Mouse (Mus musculus): ENCODE measurements around the gene Spink2. TPM values are rescaled to one million over a fixed set of nuclear protein-coding genes. Genes with fewer than 3 reads are reported as not detected.

Gene Spink2
- polyA plus RNA-seq, 1 experiment from 2014 or later = 2.3 TPM

GRCm38 (mm10) chr5:77252115-77252827, 41.0 kb upstream of the Spink2 start:
- no peaks in the 10 kb centered on the region for H3K9me3 ChIP-seq (ENCODE audit: control insufficient read depth, low read length)
- H3K27ac ChIP-seq (replicated peaks) = no peak overlapping the region
- no peaks in the 10 kb centered on the region for H3K36me3 ChIP-seq (ENCODE audit: control insufficient read depth, insufficient read depth, low read length)
- ATAC-seq (ENCODE audit: low FRiP score, low TSS enrichment) = no peak
- no peak overlapping the region for H3K4me2 ChIP-seq (replicated peaks; ENCODE audit: low read depth)
- H3K4me1 ChIP-seq (replicated peaks; ENCODE audit: control insufficient read depth, insufficient read depth) = no peaks in the 10 kb centered on the region
- TF ChIP-seq CTCF (IDR thresholded peaks at IDR 0.05; ENCODE audit: low read depth) = no peak
- TF ChIP-seq EP300 (optimal IDR thresholded peaks at IDR 0.05) = no peak
- H3K4me3 ChIP-seq (ENCODE audit: low read depth, low read length) = no peak overlapping the region
- no peak for DNase-seq (ENCODE audit: low spot score)
- no peak overlapping the region for H3K9ac ChIP-seq (ENCODE audit: low read length)
- 52% methylated on average over 8 of the region's 8 CpGs for WGBS
- no peaks in the 10 kb centered on the region for H3K27me3 ChIP-seq (ENCODE audit: control insufficient read depth, insufficient read depth, low read length)

GRCm38 (mm10) chr5:77251656-77252055, 40.4 kb upstream of the Spink2 start:
- 28% methylated on average over 5 of the region's 5 CpGs for WGBS
- no peak for DNase-seq (ENCODE audit: low spot score)

GRCm38 (mm10) chr5:77250083-77250482, 38.8 kb upstream of the Spink2 start:
- no peak for DNase-seq (ENCODE audit: low spot score)
- no peak overlapping the region for H3K4me2 ChIP-seq (replicated peaks; ENCODE audit: low read depth)
- WGBS = 71% methylated on average over 9 of the region's 9 CpGs
- no peaks in the 10 kb centered on the region for H3K27me3 ChIP-seq (ENCODE audit: control insufficient read depth, insufficient read depth, low read length)
- no peak overlapping the region for H3K27ac ChIP-seq (replicated peaks)
- no peak for TF ChIP-seq CTCF (IDR thresholded peaks at IDR 0.05; ENCODE audit: low read depth)
- no peak for TF ChIP-seq EP300 (optimal IDR thresholded peaks at IDR 0.05)
- no peaks in the 10 kb centered on the region for H3K9me3 ChIP-seq (ENCODE audit: control insufficient read depth, low read length)
- no peak overlapping the region for H3K4me3 ChIP-seq (ENCODE audit: low read depth, low read length)
- no peaks in the 10 kb centered on the region for H3K4me1 ChIP-seq (replicated peaks; ENCODE audit: control insufficient read depth, insufficient read depth)
- no peak for ATAC-seq (ENCODE audit: low FRiP score, low TSS enrichment)
- H3K9ac ChIP-seq (ENCODE audit: low read length) = no peak overlapping the region
- H3K36me3 ChIP-seq (ENCODE audit: control insufficient read depth, insufficient read depth, low read length) = no peaks in the 10 kb centered on the region

More at GRCm38 (mm10) chr5:77251656-77252055, 40.4 kb upstream of the Spink2 start:
- no peak for TF ChIP-seq EP300 (optimal IDR thresholded peaks at IDR 0.05)
- TF ChIP-seq CTCF (IDR thresholded peaks at IDR 0.05; ENCODE audit: low read depth) = no peak
- Histone ChIP-seq H3K9me3 (ENCODE audit: control insufficient read depth, low read length) (no peaks in the 10 kb centered on the region), H3K27ac (replicated peaks) (no peak overlapping the region), H3K4me1 (replicated peaks; ENCODE audit: control insufficient read depth, insufficient read depth) (no peaks in the 10 kb centered on the region), H3K4me2 (replicated peaks; ENCODE audit: low read depth) (no peak overlapping the region), H3K9ac (ENCODE audit: low read length) (no peak overlapping the region), H3K27me3 (ENCODE audit: control insufficient read depth, insufficient read depth, low read length) (no peaks in the 10 kb centered on the region), H3K36me3 (ENCODE audit: control insufficient read depth, insufficient read depth, low read length) (no peaks in the 10 kb centered on the region), H3K4me3 (ENCODE audit: low read depth, low read length) (no peak overlapping the region)
- no peak for ATAC-seq (ENCODE audit: low FRiP score, low TSS enrichment)

GRCm38 (mm10) chr5:77245787-77246671, 34.8 kb upstream of the Spink2 start:
- no peak overlapping the region; the same call in 1 of the 2 replicates for H3K9ac ChIP-seq (ENCODE audit: low read length)
- no peak overlapping the region for H3K27ac ChIP-seq (replicated peaks)
- peak; percentile 40; the same call in 1 of the 2 replicates for ATAC-seq (ENCODE audit: low FRiP score, low TSS enrichment)

GRCm38 (mm10) chr5:77245463-77245786, 34.2 kb upstream of the Spink2 start:
- Histone ChIP-seq H3K9ac (ENCODE audit: low read length) (no peak overlapping the region; the same call in 1 of the 2 replicates), H3K4me3 (ENCODE audit: low read depth, low read length) (peak overlapping the region; percentile 33), H3K9me3 (ENCODE audit: control insufficient read depth, low read length) (no peaks in the 10 kb centered on the region), H3K27me3 (ENCODE audit: control insufficient read depth, insufficient read depth, low read length) (no peaks in the 10 kb centered on the region), H3K4me2 (replicated peaks; ENCODE audit: low read depth) (peak overlapping the region; percentile 55), H3K4me1 (replicated peaks; ENCODE audit: control insufficient read depth, insufficient read depth) (no peaks in the 10 kb centered on the region), H3K27ac (replicated peaks) (no peak overlapping the region), H3K36me3 (ENCODE audit: control insufficient read depth, insufficient read depth, low read length) (no peaks in the 10 kb centered on the region)
- WGBS = 28% methylated on average over 7 of the region's 7 CpGs
- TF ChIP-seq CTCF (IDR thresholded peaks at IDR 0.05; ENCODE audit: low read depth) (no peak), EP300 (optimal IDR thresholded peaks at IDR 0.05) (no peak)
- no peak for ATAC-seq (ENCODE audit: low FRiP score, low TSS enrichment)
- DNase-seq (ENCODE audit: low spot score) = no peak

More at GRCm38 (mm10) chr5:77245787-77246671, 34.8 kb upstream of the Spink2 start:
- no peaks in the 10 kb centered on the region for H3K9me3 ChIP-seq (ENCODE audit: control insufficient read depth, low read length)
- H3K27me3 ChIP-seq (ENCODE audit: control insufficient read depth, insufficient read depth, low read length) = no peaks in the 10 kb centered on the region
- no peaks in the 10 kb centered on the region for H3K4me1 ChIP-seq (replicated peaks; ENCODE audit: control insufficient read depth, insufficient read depth)
- H3K4me3 ChIP-seq (ENCODE audit: low read depth, low read length) = peak overlapping the region; percentile 33
- peak; percentile 29 for DNase-seq (ENCODE audit: low spot score)
- no peaks in the 10 kb centered on the region for H3K36me3 ChIP-seq (ENCODE audit: control insufficient read depth, insufficient read depth, low read length)
- WGBS = 20% methylated on average over 26 of the region's 26 CpGs
- TF ChIP-seq EP300 (optimal IDR thresholded peaks at IDR 0.05) = no peak
- no peak for TF ChIP-seq CTCF (IDR thresholded peaks at IDR 0.05; ENCODE audit: low read depth)
- H3K4me2 ChIP-seq (replicated peaks; ENCODE audit: low read depth) = peak overlapping the region; percentile 55
